Mouse (Mus musculus) gastrocnemius, adult 2 months (tissue): ENCODE measurements at regions not wholly inside any gene's neighbourhood (a gene's known extent, or its start where the extent isn't known, plus 50 kb on each side); places are given as distances from the start of the nearest gene placed in this dataset.

Experiments used
- DNase-seq: peaks from one replicate; pipeline ENCODE4 v3.0.0; 2022
- H3K27ac ChIP-seq: fragments of 200-600 bp; 2 replicates; pipeline ENCODE4 v1.8.1; 2022; ENCODE audit warnings: mild to moderate bottlenecking
- H3K4me3 ChIP-seq: fragments of 200-600 bp; 2 replicates; pipeline ENCODE4 v1.8.1; 2022; ENCODE audit warnings: mild to moderate bottlenecking, moderate library complexity
- CTCF ChIP-seq: fragments of 200-600 bp; IDR thresholded peaks from 2 replicates; pipeline ENCODE4 v1.8.1; 2022; ENCODE audit warnings: antibody characterized with exemption, mild to moderate bottlenecking, moderate library complexity
- intact Hi-C: fragments of 180-260 bp; cut with DNase I; formaldehyde crosslinking; loops from one replicate; pipeline ENCODE4 v1.15.1; 2025

DNA sequence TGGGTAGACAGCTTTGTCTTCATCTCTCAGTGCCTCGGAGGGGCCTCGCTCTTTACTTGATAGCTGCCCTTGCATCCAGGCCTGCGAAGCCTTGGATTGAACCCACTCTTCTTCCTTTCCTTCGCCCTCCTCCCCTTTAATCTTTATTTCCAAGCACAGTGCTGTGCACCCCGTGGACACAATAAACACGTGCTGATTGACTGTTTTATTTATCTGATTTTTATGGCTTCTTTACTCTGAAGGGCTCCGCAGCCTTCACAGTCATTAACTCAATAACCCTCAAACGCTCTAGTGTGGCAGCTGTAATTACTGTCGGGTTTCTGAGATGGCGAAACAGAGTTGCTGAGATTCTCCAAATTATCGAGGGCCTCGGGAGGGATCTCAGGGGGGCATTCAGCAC lies 127.9 kb upstream of the Mphosph6 start:
- no peak overlapping the region for H3K4me3 ChIP-seq
- TF ChIP-seq CTCF, result no peak
- DNase-seq, result no peak
- intact Hi-C loops, result loop anchor here (1.0 to 10.0 kb wide), 5 partner anchors 305 to 1135 kb away; no protein-coding TSS in a partner anchor
- H3K27ac ChIP-seq, result no peak overlapping the region

DNA sequence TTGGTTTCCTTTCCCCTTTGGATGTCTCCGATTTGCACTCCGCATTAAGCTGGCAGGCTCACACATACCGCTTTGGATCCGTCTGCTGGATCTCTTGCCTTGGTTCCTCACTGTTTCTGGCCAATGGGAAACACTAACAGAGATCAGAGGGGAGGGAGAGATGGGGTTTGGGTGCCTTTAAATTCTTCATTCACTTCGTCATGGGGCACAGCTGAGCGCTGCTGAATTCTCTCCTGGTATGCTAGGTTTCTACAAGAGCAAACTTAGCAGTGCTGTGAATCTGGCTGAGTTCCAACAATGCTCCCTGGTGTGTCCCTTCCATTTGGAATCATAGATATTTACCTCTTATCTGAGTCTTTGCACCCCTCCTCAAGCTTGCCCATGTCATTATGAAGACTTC lies 121.6 kb upstream of the Mphosph6 start:
- H3K27ac ChIP-seq, result no peak overlapping the region
- DNase-seq, result no peak
- intact Hi-C loops, result no loop called here
- no peak for TF ChIP-seq CTCF
- no peak overlapping the region for H3K4me3 ChIP-seq

DNA sequence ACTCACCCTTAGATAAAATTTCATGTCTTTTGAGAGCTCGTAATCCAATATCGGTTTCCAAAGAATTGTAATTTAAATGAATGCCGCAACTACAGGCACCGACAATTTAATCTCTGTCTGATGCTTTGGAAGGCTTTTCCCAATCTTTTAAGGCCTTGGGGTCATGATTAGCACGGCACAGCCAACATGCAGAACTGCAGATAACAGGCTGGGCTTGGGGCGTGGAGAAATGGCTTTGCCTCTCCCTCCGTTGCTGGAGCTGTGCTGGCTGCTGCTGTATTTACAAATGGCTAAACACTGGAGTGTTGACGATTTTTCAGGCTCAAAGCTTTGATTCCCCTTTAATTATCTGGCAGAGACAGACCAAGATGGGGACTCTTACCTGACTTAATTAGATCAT lies 101.3 kb upstream of the Mphosph6 start:
- H3K27ac ChIP-seq, result no peak overlapping the region
- no peak for TF ChIP-seq CTCF
- DNase-seq, result no peak
- H3K4me3 ChIP-seq, result no peak overlapping the region
- intact Hi-C loops, result no loop called here

DNA sequence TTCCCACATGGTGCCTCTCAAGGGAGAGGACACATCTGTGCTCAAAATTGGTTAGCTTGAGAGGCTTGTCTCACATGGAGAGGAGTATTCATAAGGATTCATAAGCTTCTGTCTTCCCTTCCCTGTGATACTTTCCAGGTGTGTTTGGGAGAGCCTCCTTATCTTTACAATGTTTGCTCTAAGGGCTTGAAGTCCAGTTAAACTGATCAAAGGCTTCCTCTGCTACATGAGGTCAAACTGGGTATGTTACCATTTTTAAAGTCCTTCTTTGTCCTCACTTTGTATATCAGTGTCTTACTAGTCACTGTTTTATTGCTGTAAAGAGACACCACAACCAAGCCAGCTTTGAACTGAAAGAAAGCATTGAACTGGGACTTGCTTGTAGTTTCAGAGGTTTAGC lies 98.1 kb upstream of the Mphosph6 start:
- TF ChIP-seq CTCF, result no peak
- intact Hi-C loops, result no loop called here

DNA sequence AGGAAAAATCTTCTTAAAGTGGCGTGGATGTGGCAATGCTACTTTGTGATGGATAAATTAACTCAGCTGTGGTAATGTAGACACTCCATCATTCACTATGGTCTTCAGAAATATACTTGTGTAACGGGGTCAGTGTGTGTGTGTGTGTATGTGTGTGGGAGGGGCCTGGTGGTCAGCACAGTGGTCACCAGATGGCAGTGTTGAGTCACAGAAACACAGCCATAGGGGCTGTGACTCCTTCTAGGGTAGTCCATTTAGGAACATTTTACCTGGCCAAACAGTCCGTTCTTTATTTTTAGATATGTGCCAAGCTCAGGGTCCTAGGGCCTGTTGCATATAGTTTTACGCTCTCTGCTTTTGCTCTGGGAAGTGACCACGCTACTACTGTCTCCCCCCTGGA lies 96.3 kb upstream of the Mphosph6 start:
- Histone ChIP-seq H3K4me3 (no peak overlapping the region), H3K27ac (no peak overlapping the region)
- peak; percentile 58 for TF ChIP-seq CTCF
- DNase-seq, result peak; percentile 42
- intact Hi-C loops, result no loop called here

More for the DNA sequence above, 98.1 kb upstream of the Mphosph6 start:
- Histone ChIP-seq H3K4me3 (no peak overlapping the region), H3K27ac (no peak overlapping the region)
- no peak for DNase-seq

DNA sequence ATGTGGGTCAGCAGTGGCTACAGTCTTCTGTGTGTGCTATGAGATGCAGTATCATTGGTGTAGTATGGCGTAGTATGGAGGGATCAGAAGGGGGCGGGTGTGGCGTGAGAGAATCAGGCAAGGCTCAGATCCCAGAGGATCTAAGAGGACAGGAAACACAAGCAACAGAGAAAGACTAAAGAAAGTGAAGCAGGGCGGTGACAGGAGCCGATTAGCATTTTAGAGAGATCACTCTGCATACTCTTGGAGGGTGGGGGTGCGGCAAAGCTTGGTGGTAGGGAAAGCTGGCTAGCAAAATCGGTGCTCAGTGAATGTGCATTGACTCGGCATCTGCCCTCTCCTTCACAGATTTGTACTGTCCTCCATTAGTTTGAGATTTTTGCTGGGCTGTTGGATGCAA lies 93.1 kb upstream of the Mphosph6 start:
- intact Hi-C loops, result no loop called here
- Histone ChIP-seq H3K4me3 (no peak overlapping the region), H3K27ac (no peak overlapping the region)
- DNase-seq, result no peak
- no peak for TF ChIP-seq CTCF

DNA sequence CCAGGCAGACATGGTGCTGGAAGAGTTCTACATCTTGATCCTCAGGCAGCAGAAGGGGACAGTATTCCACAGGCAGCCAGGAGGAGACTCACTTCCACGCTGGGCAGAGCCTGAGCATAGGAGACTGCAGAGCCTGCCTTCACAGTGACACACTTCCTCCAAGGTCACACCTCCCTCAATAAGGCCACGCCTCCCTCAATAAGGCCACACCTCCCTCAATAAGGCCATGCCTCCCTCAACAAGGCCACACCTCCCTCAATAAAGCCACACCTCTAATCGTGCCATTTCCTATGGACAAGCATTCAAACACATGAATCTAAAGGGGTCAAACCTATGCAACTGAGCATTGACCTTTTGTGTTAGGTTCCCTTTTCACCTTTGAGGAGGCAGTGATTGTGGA lies 88.5 kb upstream of the Mphosph6 start:
- TF ChIP-seq CTCF, result no peak
- Histone ChIP-seq H3K27ac (no peak overlapping the region), H3K4me3 (no peak overlapping the region)
- DNase-seq, result no peak
- intact Hi-C loops, result no loop called here

DNA sequence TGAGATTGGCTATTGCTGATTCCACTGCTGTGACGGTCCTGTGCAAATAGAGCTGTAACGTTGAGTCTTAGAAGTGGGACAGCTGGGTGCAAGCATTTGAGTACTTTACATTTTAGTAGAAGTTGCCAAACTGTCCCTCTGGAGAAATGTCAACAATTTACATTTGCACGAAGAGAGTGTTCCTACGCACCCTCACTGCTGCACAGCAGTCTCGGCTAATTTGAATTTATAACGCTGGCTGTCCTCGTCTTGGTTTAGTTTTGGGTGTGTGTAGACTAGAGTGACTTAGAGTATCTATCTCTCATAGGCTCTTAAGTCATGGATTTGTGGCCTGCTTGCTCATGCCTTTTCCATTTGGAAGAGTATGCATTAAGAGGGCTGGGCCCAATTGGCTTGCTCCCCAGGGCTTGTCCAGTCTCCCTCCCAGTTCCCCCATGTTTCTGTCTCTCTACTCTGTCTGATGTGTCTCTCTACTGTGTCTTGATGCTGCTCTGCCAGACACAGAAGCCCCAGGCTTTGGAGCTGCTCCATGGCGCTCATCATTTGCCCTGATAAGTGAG lies 79.8 kb upstream of the Mphosph6 start:
- Histone ChIP-seq H3K4me3 (no peak overlapping the region), H3K27ac (no peak overlapping the region)
- no peak for DNase-seq
- no peak for TF ChIP-seq CTCF
- intact Hi-C loops, result no loop called here

DNA sequence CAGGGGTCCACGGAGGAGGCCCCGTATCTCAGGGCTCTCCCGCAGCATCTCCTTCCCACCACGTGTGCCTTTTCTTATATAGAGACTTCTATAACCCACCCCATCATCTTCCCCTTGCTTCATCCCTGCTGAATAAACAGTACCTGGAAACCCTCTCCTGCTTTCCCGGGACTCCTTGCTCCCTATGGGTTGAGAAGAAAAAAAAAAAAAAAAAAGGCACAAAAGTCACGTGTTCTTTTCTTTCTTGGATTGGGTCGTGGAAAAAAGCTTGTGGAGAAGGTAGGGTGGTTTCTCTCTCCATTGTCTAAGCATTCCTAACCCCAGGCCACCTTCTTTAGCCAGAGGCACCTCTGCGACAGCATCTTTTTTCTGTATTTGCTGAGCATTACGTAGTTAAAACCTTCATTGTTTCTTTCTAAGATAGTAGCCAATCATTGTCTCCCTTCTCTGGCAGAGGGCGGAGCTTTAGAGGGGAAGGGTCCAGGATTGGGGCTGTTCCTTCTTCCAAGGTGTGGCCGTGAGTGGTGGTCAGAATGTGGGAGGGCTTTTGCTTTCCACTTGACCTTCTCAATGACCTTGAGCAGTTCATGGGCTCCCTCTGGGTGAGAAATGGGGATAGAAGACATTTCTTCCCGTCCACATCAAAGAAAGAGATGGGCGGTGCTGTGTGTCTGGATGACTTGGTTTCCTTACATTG lies 78.7 kb upstream of the Mphosph6 start:
- no peak overlapping the region for H3K27ac ChIP-seq
- intact Hi-C loops, result no loop called here
- H3K4me3 ChIP-seq, result no peak overlapping the region
- no peak for TF ChIP-seq CTCF
- DNase-seq, result no peak

DNA sequence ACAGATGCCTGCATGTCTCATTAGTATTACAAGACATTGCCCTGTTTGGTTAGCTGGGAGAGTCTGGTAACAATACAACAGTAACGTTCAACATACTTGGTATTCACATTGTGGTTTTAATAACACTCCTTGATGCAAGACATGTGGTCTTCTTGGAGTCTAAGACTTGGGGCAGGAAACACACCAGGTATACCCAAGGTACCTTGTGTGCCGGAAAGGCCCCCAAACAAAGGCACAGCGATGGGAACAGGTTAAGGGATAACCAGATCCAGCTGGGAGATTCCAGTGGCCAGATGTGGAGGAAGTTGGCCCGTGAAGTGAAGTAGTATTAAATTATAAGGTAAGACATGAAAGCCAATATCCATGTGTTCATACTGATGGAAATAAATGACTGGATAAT lies 71.9 kb upstream of the Mphosph6 start:
- intact Hi-C loops, result no loop called here
- no peak for DNase-seq
- no peak for TF ChIP-seq CTCF
- Histone ChIP-seq H3K4me3 (no peak overlapping the region), H3K27ac (no peak overlapping the region)

DNA sequence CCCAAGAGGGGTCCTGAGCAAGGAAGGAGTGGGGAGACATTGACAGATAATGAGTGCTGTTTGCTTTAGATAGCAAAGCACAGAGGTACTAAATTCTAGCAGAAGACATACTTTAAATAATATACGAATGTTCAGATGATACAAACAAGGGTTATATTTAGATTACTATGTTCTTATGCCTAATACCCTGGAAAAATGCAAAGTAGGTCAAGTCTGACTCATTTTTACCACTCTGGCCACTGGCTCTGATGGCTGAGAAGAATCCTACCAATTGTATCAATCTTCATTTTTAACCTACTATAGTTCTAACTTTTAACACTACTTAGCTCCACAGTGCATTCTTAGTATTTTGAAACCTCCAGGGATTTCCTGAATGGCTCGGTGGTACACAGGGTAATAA lies 65.4 kb upstream of the Mphosph6 start:
- no peak for TF ChIP-seq CTCF
- no peak for DNase-seq
- Histone ChIP-seq H3K4me3 (no peak overlapping the region), H3K27ac (no peak overlapping the region)
- intact Hi-C loops, result loop anchor here (10.0 kb wide), 1 partner anchor 222 kb away; no protein-coding TSS in a partner anchor

DNA sequence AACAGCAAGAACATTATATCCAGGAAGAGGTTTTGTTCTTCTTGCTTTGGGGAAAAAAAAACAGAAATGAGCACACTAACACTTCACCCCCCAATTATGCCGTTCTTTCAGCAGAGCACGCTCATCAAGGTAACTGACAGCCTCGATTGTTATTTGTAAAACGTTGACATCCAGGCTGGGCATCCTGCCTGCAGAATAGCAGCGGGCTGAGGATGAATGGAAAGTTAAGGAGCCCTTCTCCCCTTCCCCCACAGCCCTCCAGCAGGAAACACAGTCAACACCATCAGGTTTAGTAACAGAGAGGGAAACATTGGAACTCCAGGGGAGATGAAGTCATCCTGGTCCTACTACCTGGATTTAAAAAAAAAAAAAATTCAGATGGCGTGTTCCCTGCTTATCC lies 63.3 kb upstream of the Mphosph6 start:
- intact Hi-C loops, result loop anchor here (10.0 kb wide), 1 partner anchor 220 kb away; no protein-coding TSS in a partner anchor
- no peak for TF ChIP-seq CTCF
- H3K27ac ChIP-seq, result no peak overlapping the region
- no peak for DNase-seq
- no peak overlapping the region for H3K4me3 ChIP-seq

DNA sequence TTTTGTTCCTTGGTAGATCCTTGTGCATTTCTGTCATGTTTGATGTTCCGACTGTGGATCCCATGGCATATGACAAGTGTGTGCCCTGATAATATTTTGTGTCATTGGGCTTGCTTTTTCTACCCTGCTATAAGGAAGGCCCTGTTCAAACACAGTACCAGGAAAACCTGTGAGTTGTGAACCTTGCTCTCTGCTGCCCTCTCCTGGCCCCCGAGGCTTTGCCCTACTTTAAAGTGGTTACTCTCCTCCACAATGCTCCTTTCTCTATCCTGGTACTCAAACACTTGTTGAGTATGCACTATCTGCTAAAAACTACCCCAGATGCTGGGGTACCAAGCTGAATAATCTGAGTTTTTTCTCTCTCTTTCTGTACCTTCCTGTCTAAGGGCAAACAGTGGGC lies 62.1 kb upstream of the Mphosph6 start:
- peak; percentile 56 for DNase-seq
- Histone ChIP-seq H3K4me3 (no peak overlapping the region), H3K27ac (no peak overlapping the region)
- intact Hi-C loops, result loop anchor here (1.0 to 10.0 kb wide), 2 partner anchors 92 to 219 kb away; no protein-coding TSS in a partner anchor
- peak; percentile 75 for TF ChIP-seq CTCF

DNA sequence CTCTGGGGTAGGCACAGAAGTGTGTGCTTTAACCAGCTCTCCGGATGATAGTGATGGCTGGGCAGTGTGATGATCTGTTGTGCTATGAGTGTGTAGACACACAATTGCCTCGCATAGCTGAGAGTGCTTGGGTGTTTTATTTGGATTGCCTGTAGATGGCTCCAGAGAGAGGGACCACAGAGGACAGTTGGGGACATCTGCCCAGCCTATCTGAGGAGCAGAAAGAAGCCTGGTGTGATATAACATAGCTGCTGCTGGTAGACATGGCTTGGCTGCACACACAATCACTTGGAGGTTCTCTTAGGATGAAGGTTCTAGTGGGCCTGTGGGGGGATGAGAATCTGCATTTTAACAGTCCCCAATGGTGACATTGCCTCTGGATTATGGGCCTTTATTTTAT lies 60.6 kb upstream of the Mphosph6 start:
- TF ChIP-seq CTCF, result peak; percentile 22; the same call in 1 of the 2 replicates
- no peak overlapping the region for H3K27ac ChIP-seq
- no peak for DNase-seq
- intact Hi-C loops, result loop anchor here (10.0 kb wide), 1 partner anchor 218 kb away; no protein-coding TSS in a partner anchor
- H3K4me3 ChIP-seq, result no peak overlapping the region
